Mouse (Mus musculus) thymus, adult 2 months (tissue): Measurements from ENCODE around the gene Sox9.

Experiments
- CTCF ChIP-seq: fragments of 200-500 bp; IDR thresholded peaks from 2 replicates; pipeline ENCODE4 v1.5.1; 2012; ENCODE audit warnings: mild to moderate bottlenecking, control low read depth, low read length, moderate library complexity, borderline replicate concordance; ENCODE audit not compliant: control insufficient read depth, poor library complexity, insufficient read depth; ENCODE audit errors: extremely low read depth
- POLR2A ChIP-seq: fragments of 200-500 bp; IDR thresholded peaks from 2 replicates; pipeline ENCODE4 v1.6.1; 2012; ENCODE audit warnings: mild to moderate bottlenecking, low read length, control low read depth, moderate library complexity; ENCODE audit not compliant: control insufficient read depth, poor library complexity, insufficient read depth; ENCODE audit errors: extremely low read depth

GRCm38 (mm10) chr11:112811152-112811871 is 29.3 kb downstream of the Sox9 start:
- no peak for TF ChIP-seq CTCF
- no peak for TF ChIP-seq POLR2A
